Mouse (Mus musculus): ENCODE data around the gene Fam76b. TPM values are rescaled to one million over a fixed set of nuclear protein-coding genes. Genes with fewer than 3 reads are reported as not detected.

The Fam76b gene
- total RNA-seq, 2 experiments from 2014 or later, result 4.9 to 5.3 TPM

DNA sequence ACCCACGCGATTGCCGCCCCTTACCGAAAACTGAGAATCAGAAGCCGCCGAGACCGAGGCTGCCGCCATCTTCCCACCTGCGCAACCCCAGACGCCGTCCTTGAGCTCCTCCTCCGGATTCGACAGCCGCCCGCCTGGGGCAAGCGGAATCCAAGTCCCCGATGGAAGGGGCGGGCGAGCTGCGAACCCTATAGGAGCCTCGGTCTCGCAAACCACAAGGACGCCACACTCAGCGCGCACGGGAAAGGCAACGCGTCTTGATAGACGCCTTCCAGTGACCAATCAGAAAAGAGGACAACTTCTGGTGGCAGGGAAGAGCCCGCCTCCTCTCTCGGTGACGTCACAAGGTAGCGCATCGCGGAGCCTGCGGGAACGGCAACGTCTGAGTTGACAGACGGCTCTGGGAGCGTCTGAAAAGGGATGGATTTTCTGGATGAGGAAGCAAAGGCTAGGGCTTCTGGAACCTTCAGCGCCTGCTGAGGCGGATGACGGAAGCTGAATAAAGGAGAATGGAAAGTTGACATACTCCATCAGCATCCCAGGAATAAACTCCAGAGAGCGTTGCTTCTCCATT lies 597 bp upstream of the Fam76b start, which contains the start of gene Cep57:
Cep57 (minus strand) TSS at position 276 of the 574 bp plus-strand sequence.
- Histone ChIP-seq H3K27ac (peak within 1 kb of the TSS; percentile 98), H3K4me3 (peak within 1 kb of the TSS; percentile 86)
- intact Hi-C loops (cut with DNase I), result loop anchor here (5.0 to 10.0 kb wide), 3 partner anchors 582 to 958 kb away; partner anchors contain the start of genes Ankrd49, Ccdc82, Cwc15 and Jrkl
- TF ChIP-seq CTCF (IDR thresholded peaks at IDR 0.05), result no peak
- peak; percentile 94 for DNase-seq

DNA sequence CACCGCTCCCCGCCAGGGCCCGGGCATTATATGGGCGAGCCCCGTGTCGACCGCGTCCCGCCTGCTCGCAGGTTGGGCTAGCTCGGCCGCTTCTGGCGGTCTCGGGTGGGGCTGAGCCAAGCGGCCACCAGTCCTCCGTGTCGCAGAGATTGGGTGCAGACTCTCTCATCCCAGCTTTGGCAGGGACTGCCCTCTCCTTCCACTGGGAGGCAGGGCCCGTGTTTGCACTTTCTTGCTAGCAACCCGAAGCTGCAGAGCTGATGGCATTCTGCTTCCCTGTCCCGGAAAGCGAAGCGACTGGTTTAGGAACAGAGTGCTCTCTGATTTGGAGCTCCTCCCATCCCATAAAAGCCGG lies 548 bp downstream of the Fam76b start:
- H3K27ac ChIP-seq, result peak overlapping the region; percentile 98
- TF ChIP-seq CTCF (IDR thresholded peaks at IDR 0.05), result no peak

DNA sequence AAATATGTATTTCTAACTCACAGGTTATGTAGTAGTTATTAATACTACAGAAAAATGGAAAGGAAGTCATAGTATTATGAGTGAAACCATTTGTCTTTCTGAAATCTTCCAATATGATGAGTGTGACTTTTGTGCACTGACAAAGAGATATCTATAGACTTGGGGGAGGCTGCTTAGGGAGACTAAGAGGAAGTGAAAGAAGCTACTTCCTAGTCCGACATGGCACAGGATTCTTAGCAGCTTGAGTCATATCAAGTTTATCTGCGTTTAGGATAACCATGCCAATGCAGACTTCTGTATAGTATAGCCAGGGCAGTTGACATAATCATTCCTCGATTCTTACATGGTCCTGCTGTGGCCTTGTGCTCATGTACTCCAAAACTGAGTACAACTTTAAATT lies 7.7 kb downstream of the Fam76b start:
- intact Hi-C loops (cut with DNase I), result no loop called here
- no peak overlapping the region for H3K27ac ChIP-seq
- no peak overlapping the region for H3K4me3 ChIP-seq
- no peak for TF ChIP-seq CTCF (IDR thresholded peaks at IDR 0.05)
- DNase-seq, result no peak

More for the DNA sequence above, 548 bp downstream of the Fam76b start:
- intact Hi-C loops (cut with DNase I), result loop anchor here (5.0 to 10.0 kb wide), 3 partner anchors 583 to 957 kb away; partner anchors contain the start of genes Ankrd49, Ccdc82, Cwc15 and Jrkl
- no peak for DNase-seq
- H3K4me3 ChIP-seq, result peak overlapping the region; percentile 86

DNA sequence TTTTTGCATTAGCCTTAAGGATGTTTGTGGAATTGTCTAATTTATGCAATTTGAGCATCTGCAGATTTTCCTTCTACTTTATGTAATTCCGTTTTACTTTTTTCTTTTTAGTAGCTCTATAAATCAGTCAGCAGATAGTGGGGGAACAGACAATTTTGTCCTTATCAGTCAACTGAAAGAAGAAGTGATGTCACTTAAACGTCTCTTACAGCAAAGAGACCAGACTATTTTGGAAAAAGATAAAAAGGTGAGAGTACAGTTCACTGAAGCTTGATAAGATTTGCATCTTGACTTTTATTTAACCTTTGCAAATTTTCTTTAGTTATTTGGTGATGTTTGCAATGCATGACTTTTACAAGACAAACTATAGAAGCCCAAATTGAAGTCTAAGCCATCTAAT lies 9.2 kb downstream of the Fam76b start:
- intact Hi-C loops (cut with DNase I), result no loop called here
- DNase-seq, result no peak
- H3K27ac ChIP-seq, result no peak overlapping the region
- H3K4me3 ChIP-seq, result no peak overlapping the region
- TF ChIP-seq CTCF (IDR thresholded peaks at IDR 0.05), result no peak

DNA sequence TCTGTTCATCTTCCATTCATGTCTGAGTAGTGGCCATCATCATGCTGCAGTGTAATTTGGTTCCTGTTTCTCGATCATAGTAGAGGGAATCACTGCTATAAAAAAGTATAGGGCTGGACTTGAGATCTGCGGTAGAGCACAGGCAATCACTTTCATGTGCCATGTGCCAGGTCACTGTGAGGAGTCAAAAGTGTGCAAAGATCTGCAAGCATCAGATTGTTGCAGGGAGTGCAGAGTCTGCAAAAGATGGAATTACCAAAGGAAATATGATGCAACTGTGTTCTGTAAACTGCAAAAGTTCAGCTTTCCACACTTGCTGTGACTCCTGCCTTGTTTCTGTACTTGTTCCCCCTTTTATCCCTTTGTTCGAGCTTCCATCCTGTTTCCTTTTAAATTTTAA lies 20.1 kb downstream of the Fam76b start:
- TF ChIP-seq CTCF (IDR thresholded peaks at IDR 0.05), result no peak
- H3K27ac ChIP-seq, result no peak overlapping the region
- no peak for DNase-seq
- intact Hi-C loops (cut with DNase I), result no loop called here
- no peak overlapping the region for H3K4me3 ChIP-seq

DNA sequence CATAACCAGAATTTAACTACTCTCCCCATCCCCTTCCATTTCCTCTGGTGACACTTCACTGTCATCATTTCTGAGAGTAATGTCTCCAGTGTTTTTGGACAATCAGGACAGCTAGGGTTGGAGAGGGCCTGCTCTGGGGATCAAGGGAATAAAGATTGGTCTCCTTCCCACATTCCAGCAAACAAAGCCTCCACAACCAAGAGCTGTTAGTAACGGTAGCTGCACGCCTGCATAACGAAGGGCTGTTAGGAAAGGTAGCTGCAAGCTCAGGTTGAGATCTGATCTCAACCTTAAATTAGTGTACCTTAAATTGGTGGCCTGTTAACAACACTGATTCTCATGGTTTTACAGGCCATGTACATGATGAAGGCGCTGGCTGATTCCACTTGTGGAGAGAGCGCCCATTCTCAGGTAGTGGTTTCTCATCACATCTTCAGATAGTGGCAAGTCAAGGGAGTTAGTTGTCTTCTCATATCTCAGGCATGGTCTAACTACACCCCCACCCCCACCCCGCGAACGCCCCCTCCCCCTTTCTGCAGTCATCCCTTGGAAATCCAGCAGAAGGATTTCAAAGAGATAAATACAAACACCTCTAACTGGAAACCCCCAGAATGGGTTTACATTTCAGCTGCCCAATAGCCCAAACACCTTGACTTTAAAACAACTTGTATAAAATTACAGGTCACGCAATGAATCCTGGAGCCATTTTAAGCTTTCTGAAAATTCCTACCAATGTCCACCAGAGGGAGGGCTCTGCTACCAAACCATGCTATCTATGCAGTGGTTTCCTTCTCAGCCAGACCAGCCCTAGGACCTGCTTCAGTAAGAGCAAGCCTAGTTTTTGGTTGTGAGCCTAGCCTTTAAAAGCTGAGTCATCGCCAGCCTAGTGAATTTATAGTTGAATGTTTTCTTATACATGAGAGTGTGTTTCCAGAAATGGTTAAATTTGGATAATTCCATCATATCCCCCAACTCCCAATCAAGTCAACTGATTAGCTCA lies 21.3 kb downstream of the Fam76b start:
- peak; percentile 64 for TF ChIP-seq CTCF (IDR thresholded peaks at IDR 0.05)
- H3K27ac ChIP-seq, result no peak overlapping the region
- no peak overlapping the region for H3K4me3 ChIP-seq
- DNase-seq, result no peak
- intact Hi-C loops (cut with DNase I), result no loop called here

DNA sequence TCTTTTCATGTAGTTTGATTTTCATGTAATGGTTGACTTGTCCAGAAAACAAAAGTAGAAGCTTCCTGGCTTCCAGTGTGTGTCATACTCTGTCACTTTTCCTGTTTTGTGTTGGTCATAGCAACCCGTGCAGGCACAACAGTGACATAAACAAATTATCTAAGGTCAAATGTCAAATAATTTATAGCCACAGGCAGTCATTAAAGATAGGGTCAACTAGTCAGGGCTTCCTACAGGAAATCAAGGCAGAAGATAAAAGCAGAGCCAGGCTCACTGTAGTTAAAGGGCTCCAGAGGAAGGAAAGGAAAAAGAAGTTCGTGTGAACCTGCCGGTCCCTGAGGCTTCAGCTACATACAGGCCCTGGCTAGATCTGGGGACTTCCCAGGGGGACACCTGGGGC lies 26.4 kb downstream of the Fam76b start:
- TF ChIP-seq CTCF (IDR thresholded peaks at IDR 0.05), result no peak
- intact Hi-C loops (cut with DNase I), result no loop called here

DNA sequence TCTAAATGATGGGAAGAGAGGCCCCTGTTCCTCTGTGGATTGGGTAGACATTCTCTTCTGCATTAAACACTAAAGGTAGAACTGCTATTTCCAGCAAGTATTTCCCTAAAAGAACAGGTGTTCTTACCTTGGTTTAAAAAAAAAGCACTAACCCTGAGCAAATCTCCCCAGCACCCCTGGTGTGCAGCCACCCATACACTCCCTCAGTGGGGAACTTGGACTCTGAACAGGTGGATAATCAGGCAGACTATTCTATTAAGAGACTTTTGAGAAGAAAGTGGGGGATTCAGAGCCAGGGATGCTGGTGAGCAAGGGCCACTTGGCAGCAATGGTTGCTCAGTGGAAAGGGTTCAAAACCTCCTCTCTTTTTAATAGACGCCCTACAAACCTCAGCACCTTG lies 28.7 kb downstream of the Fam76b start:
- Histone ChIP-seq H3K27ac (no peak overlapping the region), H3K4me3 (no peak overlapping the region)
- TF ChIP-seq CTCF (IDR thresholded peaks at IDR 0.05), result no peak
- intact Hi-C loops (cut with DNase I), result no loop called here
- DNase-seq, result no peak

More for the DNA sequence above, 26.4 kb downstream of the Fam76b start:
- Histone ChIP-seq H3K27ac (no peak overlapping the region), H3K4me3 (no peak overlapping the region)
- no peak for DNase-seq

DNA sequence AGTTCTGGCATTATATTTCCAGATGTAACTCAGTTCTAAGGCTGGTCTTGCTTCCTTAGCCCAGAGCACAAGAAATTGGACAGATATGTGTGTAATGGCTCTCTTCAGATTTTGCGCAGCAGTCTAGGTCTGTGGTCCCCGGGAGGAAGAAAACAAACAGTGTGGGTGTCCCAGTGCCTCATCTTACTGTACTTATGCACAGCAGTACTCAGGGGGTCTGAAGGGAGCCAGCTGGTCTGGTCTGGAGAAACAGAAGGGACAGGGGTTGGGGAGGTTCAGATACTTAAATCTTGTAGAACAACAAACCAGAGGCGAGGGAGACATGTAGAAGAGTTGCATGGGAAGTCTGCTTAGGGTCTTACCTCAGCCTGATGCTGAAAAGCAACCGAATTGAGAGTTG lies 29.3 kb downstream of the Fam76b start:
- intact Hi-C loops (cut with DNase I), result no loop called here
- no peak for DNase-seq
- TF ChIP-seq CTCF (IDR thresholded peaks at IDR 0.05), result no peak

DNA sequence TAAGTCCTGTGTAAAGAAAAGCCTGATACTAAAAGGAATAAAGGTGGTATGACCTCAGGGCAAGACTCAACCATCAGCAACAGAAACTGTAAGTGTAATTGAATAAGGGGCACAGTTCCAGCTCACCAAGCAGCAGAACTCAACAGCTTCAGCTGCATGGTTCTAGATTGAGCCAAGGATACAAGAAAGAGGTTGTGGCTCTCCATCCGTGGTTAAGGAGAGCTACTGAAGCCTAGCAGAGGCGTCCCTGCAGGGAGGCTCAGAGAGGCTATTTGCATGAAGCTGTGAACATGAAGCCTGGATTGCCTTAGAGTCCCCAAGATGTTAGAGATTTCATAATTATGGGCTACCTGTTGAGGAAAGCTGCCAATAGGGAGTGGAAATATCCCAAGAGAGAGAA lies 40.1 kb downstream of the Fam76b start:
- intact Hi-C loops (cut with DNase I), result no loop called here

More for the DNA sequence above, 29.3 kb downstream of the Fam76b start:
- Histone ChIP-seq H3K27ac (no peak overlapping the region), H3K4me3 (no peak overlapping the region)

DNA sequence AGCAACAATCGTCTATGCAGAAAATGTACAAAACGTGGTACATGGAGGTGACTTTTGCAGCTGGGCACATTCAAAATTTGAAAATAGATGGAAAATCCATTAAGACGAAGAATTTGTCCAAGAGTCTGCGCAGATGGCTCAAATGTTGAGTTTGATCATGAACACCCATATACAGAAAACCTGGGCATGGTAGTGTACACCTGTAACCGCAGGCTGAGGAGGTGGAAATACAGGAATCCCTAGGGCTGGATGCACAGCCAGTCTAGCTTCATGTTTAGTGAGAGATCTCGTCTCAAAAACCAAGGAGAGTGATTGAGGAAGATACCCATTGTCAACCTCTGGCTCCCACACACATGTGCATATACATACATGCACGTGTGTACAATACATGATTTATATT lies 44.1 kb downstream of the Fam76b start:
- no peak for DNase-seq
- no peak overlapping the region for H3K27ac ChIP-seq
- no peak overlapping the region for H3K4me3 ChIP-seq
- intact Hi-C loops (cut with DNase I), result no loop called here
- TF ChIP-seq CTCF (IDR thresholded peaks at IDR 0.05), result no peak

More for the DNA sequence above, 40.1 kb downstream of the Fam76b start:
- TF ChIP-seq CTCF (IDR thresholded peaks at IDR 0.05), result no peak
- DNase-seq, result no peak
- Histone ChIP-seq H3K4me3 (no peak overlapping the region), H3K27ac (no peak overlapping the region)

DNA sequence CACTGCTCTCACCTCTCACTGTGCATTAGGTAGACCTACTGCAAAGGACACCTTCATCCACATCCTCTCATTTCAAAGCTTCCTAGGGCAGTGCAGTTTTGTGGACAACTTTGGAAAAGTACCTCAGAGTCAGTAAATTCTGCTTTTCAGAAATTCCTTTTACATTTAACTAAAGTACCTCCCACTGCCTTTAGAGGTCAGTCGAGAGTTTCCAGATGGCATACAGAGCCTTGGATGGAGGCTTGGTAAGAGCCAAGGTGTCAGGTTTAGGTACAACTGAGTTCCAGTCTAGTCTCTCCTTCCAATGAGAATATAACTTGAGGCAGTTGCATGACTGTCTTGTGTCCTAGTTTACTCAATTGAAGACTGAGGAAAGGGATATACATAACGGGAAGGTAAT lies 46.8 kb downstream of the Fam76b start:
- TF ChIP-seq CTCF (IDR thresholded peaks at IDR 0.05), result peak; percentile 37; the same call in 1 of the 2 replicates

DNA sequence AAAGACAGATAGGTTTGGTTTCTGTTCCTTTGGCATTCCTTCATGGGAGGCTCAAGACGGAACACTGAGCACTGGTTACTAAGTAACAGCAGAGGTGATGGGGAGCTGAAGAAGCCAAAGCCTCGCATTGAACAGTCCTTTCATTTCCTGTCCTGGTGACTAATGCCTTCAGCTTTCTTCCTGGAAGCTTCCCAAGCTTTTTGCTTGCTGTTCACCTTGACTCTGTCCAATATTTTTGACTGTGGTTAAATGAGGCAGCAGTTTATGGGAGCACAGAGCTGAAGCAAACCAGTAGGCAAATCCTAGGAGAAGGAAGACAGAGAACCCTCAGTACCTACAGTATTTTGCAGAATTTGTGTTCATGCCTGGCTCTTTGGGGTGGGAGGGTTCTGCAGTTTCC lies 47.8 kb downstream of the Fam76b start:
- H3K27ac ChIP-seq, result peak overlapping the region; percentile 16
- DNase-seq, result no peak
- intact Hi-C loops (cut with DNase I), result no loop called here
- H3K4me3 ChIP-seq, result no peak overlapping the region
- TF ChIP-seq CTCF (IDR thresholded peaks at IDR 0.05), result no peak

More for the DNA sequence above, 46.8 kb downstream of the Fam76b start:
- H3K27ac ChIP-seq, result no peak overlapping the region
- DNase-seq, result no peak
- no peak overlapping the region for H3K4me3 ChIP-seq
- intact Hi-C loops (cut with DNase I), result no loop called here

Data from gastrocnemius, adult 2 months (tissue).